In genomic region chr5:5139855-5140254, GRCm38 (mm10) we compare ENCODE assay signal across 24 mouse cellular contexts.
DNase-seq lines count a peak whose midpoint lies in the region; ATAC-seq and TF ChIP-seq lines count a peak whose summit lies in the region.
"Had no signal": no experiment of that assay in that cellular context is flagged by ENCODE, and none has a peak within 500 bp of the region (broad histone marks: within the 10 kb centered on the region; RNA-seq: fewer than 3 reads in every experiment).

No protein-coding gene starts in this region.

- peaks cover 25% of the 10 kb centered on the region for H3K4me1 ChIP-seq in forebrain, embryonic 15.5 days
- H3K4me1 ChIP-seq in forebrain, embryonic 12.5 days, result no peaks in the 10 kb centered on the region
- H3K4me1 ChIP-seq in heart, postnatal 0 days (ENCODE audit: control insufficient read depth, insufficient read depth), result peaks cover 10% of the 10 kb centered on the region
- H3K4me1 ChIP-seq in midbrain, embryonic 15.5 days, result no peaks in the 10 kb centered on the region
- H3K4me1 ChIP-seq in liver, postnatal 0 days (ENCODE audit: insufficient read depth), result no peaks in the 10 kb centered on the region
- H3K4me1 ChIP-seq: hindbrain, embryonic 15.5 days; stomach, embryonic 15.5 days had no signal

- DNase-seq in layer of hippocampus, adult 2 months (ENCODE audit: low spot score in 2 of 2), result no peak
- DNase-seq in layer of hippocampus, postnatal 14 days (ENCODE audit: low spot score in 2 of 2), result no peak
- no peak for DNase-seq in heart, postnatal 0 days (ENCODE audit: low spot score)
- no peak for DNase-seq in liver, postnatal 0 days
- DNase-seq: adrenal gland, postnatal 25 days; cerebellum, adult 9-10 months; gastrocnemius, postnatal 14 days; kidney, adult 8-10 months; kidney, postnatal 10 days; layer of hippocampus, postnatal 36 days; retina, postnatal 1 day; right cerebral cortex, postnatal 25 days; thymus, adult 18-20 months had no signal

- no peaks in the 10 kb centered on the region for H3K27me3 ChIP-seq in forebrain, embryonic 15.5 days
- H3K27me3 ChIP-seq in forebrain, embryonic 12.5 days, result no peaks in the 10 kb centered on the region
- H3K27me3 ChIP-seq in heart, postnatal 0 days (ENCODE audit: control insufficient read depth, insufficient read depth, low read length), result no peaks in the 10 kb centered on the region
- H3K27me3 ChIP-seq in midbrain, embryonic 15.5 days (replicated peaks), result no peaks in the 10 kb centered on the region
- H3K27me3 ChIP-seq in liver, postnatal 0 days (ENCODE audit: insufficient read depth, low read length), result no peaks in the 10 kb centered on the region
- H3K27me3 ChIP-seq: hindbrain, embryonic 15.5 days; neural tube, embryonic 13.5 days; stomach, embryonic 15.5 days had no signal

- H3K4me3 ChIP-seq in forebrain, embryonic 15.5 days, result no peak overlapping the region
- H3K4me3 ChIP-seq in forebrain, embryonic 12.5 days (replicated peaks), result no peak overlapping the region
- H3K4me3 ChIP-seq in layer of hippocampus, adult 2 months, result no peak overlapping the region
- no peak overlapping the region for H3K4me3 ChIP-seq in heart, postnatal 0 days (ENCODE audit: low read depth, low read length)
- no peak overlapping the region for H3K4me3 ChIP-seq in midbrain, embryonic 15.5 days
- no peak overlapping the region for H3K4me3 ChIP-seq in liver, postnatal 0 days (ENCODE audit: low read depth, low read length)
- H3K4me3 ChIP-seq: hindbrain, embryonic 15.5 days; myocyte; neural tube, embryonic 13.5 days; stomach, embryonic 15.5 days had no signal

- H3K9ac ChIP-seq in forebrain, embryonic 15.5 days (replicated peaks), result no peak overlapping the region
- H3K9ac ChIP-seq in forebrain, embryonic 12.5 days, result no peak overlapping the region
- no peak overlapping the region for H3K9ac ChIP-seq in heart, postnatal 0 days (replicated peaks; ENCODE audit: low read depth, low read length)
- no peak overlapping the region for H3K9ac ChIP-seq in midbrain, embryonic 15.5 days
- H3K9ac ChIP-seq in liver, postnatal 0 days (replicated peaks), result no peak overlapping the region
- H3K9ac ChIP-seq: hindbrain, embryonic 15.5 days; neural tube, embryonic 13.5 days; stomach, embryonic 15.5 days had no signal

- no peak overlapping the region for H3K4me2 ChIP-seq in forebrain, embryonic 15.5 days (replicated peaks)
- H3K4me2 ChIP-seq in forebrain, embryonic 12.5 days, result no peak overlapping the region
- peak overlapping the region; percentile 12; the same call in 1 of the 2 replicates for H3K4me2 ChIP-seq in heart, postnatal 0 days (ENCODE audit: low read depth, low read length)
- no peak overlapping the region for H3K4me2 ChIP-seq in midbrain, embryonic 15.5 days
- no peak overlapping the region for H3K4me2 ChIP-seq in liver, postnatal 0 days (ENCODE audit: low read depth, low read length)
- H3K4me2 ChIP-seq: hindbrain, embryonic 15.5 days; neural tube, embryonic 13.5 days; stomach, embryonic 15.5 days had no signal

- no peaks in the 10 kb centered on the region for H3K9me3 ChIP-seq in forebrain, embryonic 15.5 days
- H3K9me3 ChIP-seq in forebrain, embryonic 12.5 days, result no peaks in the 10 kb centered on the region
- H3K9me3 ChIP-seq in heart, postnatal 0 days (replicated peaks; ENCODE audit: control insufficient read depth, low read length), result no peaks in the 10 kb centered on the region
- no peaks in the 10 kb centered on the region for H3K9me3 ChIP-seq in midbrain, embryonic 15.5 days
- H3K9me3 ChIP-seq in liver, postnatal 0 days (ENCODE audit: low read length), result no peaks in the 10 kb centered on the region
- H3K9me3 ChIP-seq: hindbrain, embryonic 15.5 days; neural tube, embryonic 13.5 days; stomach, embryonic 15.5 days had no signal

- H3K36me3 ChIP-seq in forebrain, embryonic 15.5 days, result no peaks in the 10 kb centered on the region
- no peaks in the 10 kb centered on the region for H3K36me3 ChIP-seq in forebrain, embryonic 12.5 days (replicated peaks)
- H3K36me3 ChIP-seq in heart, postnatal 0 days (replicated peaks; ENCODE audit: control insufficient read depth, insufficient read depth, low read length), result no peaks in the 10 kb centered on the region
- no peaks in the 10 kb centered on the region for H3K36me3 ChIP-seq in midbrain, embryonic 15.5 days (replicated peaks)
- no peaks in the 10 kb centered on the region for H3K36me3 ChIP-seq in liver, postnatal 0 days (replicated peaks; ENCODE audit: insufficient read depth, low read length)
- H3K36me3 ChIP-seq: hindbrain, embryonic 15.5 days; neural tube, embryonic 13.5 days; stomach, embryonic 15.5 days had no signal

- peak; percentile 67 for ATAC-seq in forebrain, embryonic 15.5 days (replicated peaks)
- ATAC-seq in forebrain, embryonic 12.5 days (ENCODE audit: low FRiP score), result no peak
- peak; percentile 44; the same call in 1 of the 2 replicates for ATAC-seq in heart, postnatal 0 days (ENCODE audit: insufficient read depth, low read depth)
- no peak for ATAC-seq in midbrain, embryonic 15.5 days (replicated peaks)
- ATAC-seq in liver, postnatal 0 days, result no peak
- ATAC-seq: CD4-positive, CD25-positive, alpha-beta regulatory T cell, adult 4 months; lung, postnatal 0 days; midbrain, embryonic 16.5 days had no signal

- no peak for TF ChIP-seq CTCF in layer of hippocampus, adult 2 months (conservative IDR thresholded peaks at IDR 0.05)
- TF ChIP-seq CTCF in heart, postnatal 0 days (IDR thresholded peaks at IDR 0.05; ENCODE audit: low read depth), result no peak
- no peak for TF ChIP-seq CTCF in liver, postnatal 0 days (IDR thresholded peaks at IDR 0.05; ENCODE audit: low read depth)

- TF ChIP-seq EP300 in heart, postnatal 0 days (IDR thresholded peaks at IDR 0.05; ENCODE audit: low read depth), result no peak
- no peak for TF ChIP-seq EP300 in liver, postnatal 0 days (IDR thresholded peaks at IDR 0.05; ENCODE audit: low read depth)

- no peak overlapping the region for H3K27ac ChIP-seq in forebrain, embryonic 15.5 days (replicated peaks)
- no peak overlapping the region for H3K27ac ChIP-seq in forebrain, embryonic 12.5 days
- 0 out of 2 replicates have a peak overlapping the region, but pooled peaks have one; percentile 36 for H3K27ac ChIP-seq in layer of hippocampus, adult 2 months
- H3K27ac ChIP-seq in heart, postnatal 0 days (ENCODE audit: low read depth), result peak overlapping the region; percentile 26; the same call in 1 of the 2 replicates
- H3K27ac ChIP-seq in midbrain, embryonic 15.5 days, result no peak overlapping the region
- no peak overlapping the region for H3K27ac ChIP-seq in liver, postnatal 0 days (ENCODE audit: low read depth)
- H3K27ac ChIP-seq: hindbrain, embryonic 15.5 days; macrophage; neural tube, embryonic 13.5 days; stomach, embryonic 15.5 days had no signal

- WGBS in forebrain, embryonic 15.5 days, result 66% methylated on average over 5 of the region's 5 CpGs
- 76% methylated on average over 5 of the region's 5 CpGs for WGBS in forebrain, embryonic 12.5 days
- 38% methylated on average over 5 of the region's 5 CpGs for WGBS in heart, postnatal 0 days
- 85% methylated on average over 5 of the region's 5 CpGs for WGBS in midbrain, embryonic 15.5 days
- 74% methylated on average over 5 of the region's 5 CpGs for WGBS in liver, postnatal 0 days (ENCODE audit: insufficient replicate concordance)

Comparison
In these comparisons a context has a peak if more than half of its experiments do, and no peak if none do; other contexts are left out.
1. ATAC-seq: peak in forebrain, embryonic 15.5 days (single experiment) and heart, postnatal 0 days (single experiment); none in forebrain, embryonic 12.5 days (single experiment), midbrain, embryonic 15.5 days (single experiment) and liver, postnatal 0 days (single experiment).
2. H3K27ac ChIP-seq: peak in layer of hippocampus, adult 2 months (single experiment) and heart, postnatal 0 days (single experiment); none in forebrain, embryonic 15.5 days (single experiment), forebrain, embryonic 12.5 days (single experiment), midbrain, embryonic 15.5 days (single experiment) and liver, postnatal 0 days (single experiment).